Mouse (Mus musculus) embryonic fibroblast, embryonic 13.5 days (primary cell): ENCODE measurements around the gene Brms1.
"Not testable (repeated sequence)": the region's sequence is repeated elsewhere in the genome, so short reads cannot be mapped to it uniquely, and the experiment has no call there.

ENCODE experiments used
- CTCF ChIP-seq: IDR thresholded peaks from 2 replicates; pipeline ENCODE4 v1.5.1; 2011; ENCODE audit warnings: mild to moderate bottlenecking, control low read depth, low read length, moderate library complexity, borderline replicate concordance; ENCODE audit not compliant: insufficient read depth
- POLR2A ChIP-seq: IDR thresholded peaks from 2 replicates; pipeline ENCODE4 v1.6.1; 2011; ENCODE audit warnings: low read depth, mild to moderate bottlenecking, control low read depth, low read length, moderate library complexity

DNA sequence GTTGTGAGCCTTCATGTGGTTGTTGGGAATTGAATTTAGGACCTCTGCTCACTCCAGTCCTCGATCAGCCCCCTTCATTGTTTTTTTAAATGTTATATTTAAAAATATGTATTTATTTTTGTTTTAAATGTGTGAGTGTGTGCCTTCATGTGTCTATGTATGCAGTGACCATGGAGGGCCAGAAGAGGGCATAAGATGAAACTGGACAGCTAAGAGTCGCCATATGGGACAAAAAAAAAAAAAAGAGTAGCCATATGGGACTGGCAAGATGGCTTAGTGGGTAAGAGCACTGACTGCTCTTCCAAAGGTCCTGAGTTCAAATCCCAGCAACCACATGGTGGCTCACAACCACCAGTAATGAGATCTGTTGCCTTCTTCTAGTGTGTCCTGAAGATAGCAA lies 37.5 kb upstream of the Brms1 start:
- TF ChIP-seq CTCF, POLR2A: not testable (repeated sequence)
